Comparison of ENCODE assay signal across 8 mouse cellular contexts in the genomic region with DNA sequence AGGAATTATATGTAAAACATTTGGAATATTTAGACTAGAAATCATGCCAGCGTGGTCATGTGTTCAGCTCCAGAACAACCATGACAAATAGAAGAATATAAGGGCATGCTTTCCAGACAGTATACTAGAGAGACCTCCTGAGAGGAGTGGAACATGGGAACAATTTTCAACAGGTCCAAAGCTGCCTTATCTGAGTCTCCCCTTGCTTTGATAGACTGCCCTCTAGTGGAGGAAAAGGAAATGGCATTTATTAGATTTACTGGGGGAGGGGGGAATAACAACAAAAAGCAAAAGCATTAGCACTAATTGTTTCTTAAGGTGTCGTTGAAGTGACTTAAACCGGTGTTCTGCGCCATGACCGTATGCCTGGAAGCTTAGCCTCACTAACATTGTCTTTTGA. TPM values are rescaled to one million over a fixed set of nuclear protein-coding genes. Genes with fewer than 3 reads are reported as not detected.
DNase-seq lines count a peak whose midpoint lies in the region; TF ChIP-seq lines count a peak whose summit lies in the region.
"Had no signal": no experiment of that assay in that cellular context is flagged by ENCODE, and none has a peak within 500 bp of the region (broad histone marks: within the 10 kb centered on the region; RNA-seq: fewer than 3 reads in every experiment).

No protein-coding gene starts in this region.

- no peaks in the 10 kb centered on the region for H3K27me3 ChIP-seq in C2C12 (ENCODE audit: control insufficient read depth, insufficient read depth, insufficient read length)
- H3K27me3 ChIP-seq: neural tube, embryonic 12.5 days had no signal

- H3ac ChIP-seq in C2C12 (ENCODE audit: control insufficient read depth, insufficient read length, low read depth): no peak overlapping the region

- no peak overlapping the region for H3K9ac ChIP-seq in ES-E14 (ENCODE audit: insufficient read depth, low read depth, low read length, poor library complexity, severe bottlenecking)
- H3K9ac ChIP-seq: neural tube, embryonic 12.5 days had no signal

- H3K36me3 ChIP-seq in C2C12 (ENCODE audit: control insufficient read depth, insufficient read depth) (no peaks in the 10 kb centered on the region), ES-E14 (ENCODE audit: control insufficient read depth, insufficient read depth, low read length, poor library complexity, severe bottlenecking) (no peaks in the 10 kb centered on the region)
- H3K36me3 ChIP-seq: neural tube, embryonic 12.5 days had no signal

- H3K79me3 ChIP-seq in C2C12 (ENCODE audit: low read depth): no peaks in the 10 kb centered on the region

- H3K4me1 ChIP-seq in ES-E14 (ENCODE audit: control insufficient read depth in 2 of 2, insufficient read depth in 2 of 2, low read length in 2 of 2, poor library complexity in 1 of 2): no peaks in the 10 kb centered on the region

- TF ChIP-seq CTCF in C2C12 (IDR thresholded peaks at IDR 0.05; ENCODE audit: control insufficient read depth, insufficient read depth, insufficient read length): peak; percentile 6

- DNase-seq in kidney, postnatal 14 days: peak; percentile 26
- DNase-seq in kidney, postnatal 4 days: no peak
- DNase-seq in ES-E14 (ENCODE audit: low read depth, low spot score): peak; percentile 57
- DNase-seq in cerebellum, postnatal 10 days: peak; percentile 65 to 92
- peak; percentile 59 for DNase-seq in lung, postnatal 36 days
- DNase-seq in urinary bladder, postnatal 36 days (ENCODE audit: low spot score in 2 of 2): no peak

- H3K27ac ChIP-seq in ES-E14 (ENCODE audit: insufficient read depth, low read depth, low read length, poor library complexity, severe bottlenecking): no peak overlapping the region
- H3K27ac ChIP-seq: neural tube, embryonic 12.5 days had no signal

- H3K9me3 ChIP-seq in ES-E14 (ENCODE audit: control insufficient read depth, insufficient read depth, low read depth, low read length): no peaks in the 10 kb centered on the region
- H3K9me3 ChIP-seq: neural tube, embryonic 12.5 days had no signal

- no peak overlapping the region for H3K4me3 ChIP-seq in C2C12 (ENCODE audit: insufficient read depth, poor library complexity, severe bottlenecking)
- H3K4me3 ChIP-seq in ES-E14 (ENCODE audit: insufficient read depth in 1 of 2, low read depth in 1 of 2, low read length in 2 of 2, poor library complexity in 1 of 2, severe bottlenecking in 1 of 2): no peak overlapping the region
- H3K4me3 ChIP-seq: neural tube, embryonic 12.5 days had no signal

- no peaks in the 10 kb centered on the region for H3K79me2 ChIP-seq in C2C12 (ENCODE audit: control insufficient read depth, insufficient read depth)

- in situ Hi-C loops in ES-E14 (cut with MboI; ENCODE audit: low sequenced_read_pairs in 2 of 2, unreplicated experiment in 2 of 2): loop anchor here (5.0 to 25.0 kb wide), 2 partner anchors 645 to 650 kb away; no protein-coding TSS in a partner anchor

TF ChIP-seq in C2C12, 6 proteins besides CTCF, POLR2A, EP300 and RAD21:
- TF ChIP-seq USF1 (IDR thresholded peaks at IDR 0.05; ENCODE audit: low read depth) (no peak), MYOG (IDR thresholded peaks at IDR 0.05; ENCODE audit: control insufficient read depth, extremely low read depth, insufficient read length) (no peak), CEBPB (IDR thresholded peaks at IDR 0.05; ENCODE audit: low read depth) (no peak), MYOD1 (IDR thresholded peaks at IDR 0.05; ENCODE audit: control insufficient read depth, insufficient read length, low read depth) (no peak), FOSL1 (IDR thresholded peaks at IDR 0.05; ENCODE audit: insufficient read depth, low read length, poor library complexity, severe bottlenecking) (no peak), MAX (IDR thresholded peaks at IDR 0.05) (no peak)

TF ChIP-seq in ES-E14, 5 proteins besides CTCF, POLR2A, EP300 and RAD21:
- TF ChIP-seq MAFK (IDR thresholded peaks at IDR 0.05; ENCODE audit: insufficient read depth, low read depth, low read length) (no peak), HCFC1 (IDR thresholded peaks at IDR 0.05; ENCODE audit: borderline replicate concordance, insufficient read depth, low read length) (no peak), ZC3H11A (IDR thresholded peaks at IDR 0.05; ENCODE audit: borderline replicate concordance, low read depth, low read length) (peak; percentile 83; the same call in 1 of the 2 replicates), ZNF384 (IDR thresholded peaks at IDR 0.05; ENCODE audit: low read depth, low read length) (no peak), CHD2 (IDR thresholded peaks at IDR 0.05; ENCODE audit: low read depth, low read length) (no peak)

RNA-seq across cellular contexts. Expression of gene Lrrn3, which starts 0.8 kb away (rescaled TPM):
- 0.15 TPM for polyA plus RNA-seq in C2C12 (2012; fragmentation: generic; extraction: Trizol)
- total RNA-seq in ES-E14 (2012; rRNA removed): 0.09 and 0.26 TPM in 2 replicates

Comparison
In these comparisons a context has a peak if more than half of its experiments do, and no peak if none do; other contexts are left out.
1. DNase-seq: peak in kidney, postnatal 14 days (single experiment), ES-E14 (single experiment), cerebellum, postnatal 10 days (2 of 2) and lung, postnatal 36 days (single experiment); none in kidney, postnatal 4 days (0 of 2) and urinary bladder, postnatal 36 days (0 of 2).